Mouse (Mus musculus): ENCODE measurements around the gene Slc4a7.
A peak's percentile ranks its signal among the peaks of the same experiment; 100 is the strongest.

DNA sequence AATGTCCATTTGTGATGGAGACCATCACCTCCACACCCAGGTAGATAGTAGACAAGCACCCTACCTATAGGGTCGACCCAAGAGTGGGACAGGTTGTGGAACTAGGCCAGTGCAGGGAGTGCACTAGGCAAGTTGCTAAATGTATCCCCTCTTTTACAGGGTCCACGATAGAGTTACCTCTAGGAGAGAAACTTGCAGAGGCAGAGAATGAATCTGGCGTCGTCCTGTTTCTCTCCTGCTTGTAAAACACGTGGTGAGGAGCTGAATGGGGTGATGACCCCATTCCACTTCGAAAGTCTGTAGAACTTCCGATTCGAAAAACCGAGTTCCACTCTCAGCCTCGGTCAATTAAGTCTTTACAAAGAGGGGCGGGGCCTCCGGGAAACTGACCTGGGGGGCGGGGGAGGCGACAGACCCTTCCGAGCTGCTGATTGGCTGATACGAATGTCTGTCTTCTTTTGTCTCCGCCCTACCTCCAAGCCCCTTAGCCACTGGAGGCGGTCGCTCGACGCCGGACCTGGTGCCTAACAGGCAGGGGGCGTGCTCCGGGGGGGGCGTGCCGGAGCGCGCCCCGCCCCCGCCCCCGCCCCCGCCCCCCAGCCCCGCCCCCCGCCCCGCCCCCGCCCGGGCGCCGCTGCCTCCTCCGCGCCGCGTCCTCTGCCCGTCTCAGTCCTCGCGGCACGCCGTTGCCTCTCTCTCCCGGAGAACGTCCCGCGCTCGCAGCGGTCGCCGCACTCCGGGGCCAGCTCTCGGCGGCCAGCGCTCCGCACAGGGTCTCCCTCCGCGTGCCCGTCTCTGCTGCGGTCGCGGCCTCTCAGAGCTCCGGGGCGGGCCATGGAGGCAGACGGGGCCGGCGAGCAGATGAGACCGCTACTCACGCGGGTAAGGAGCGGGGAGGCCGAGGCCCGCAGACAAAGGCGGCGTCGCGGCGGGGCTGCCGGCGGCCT, 593 bp downstream of the Slc4a7 start:
- TF ChIP-seq POLR2A (IDR thresholded peaks at IDR 0.05; ENCODE audit: insufficient read depth, low read depth, low read length) (peak; percentile 44), CTCF (IDR thresholded peaks at IDR 0.05; ENCODE audit: insufficient read depth, low read depth, low read length) (no peak)

Measured in olfactory bulb, adult 2 months (tissue).